ENCODE assay signal across 23 mouse cellular contexts in the genomic region with DNA sequence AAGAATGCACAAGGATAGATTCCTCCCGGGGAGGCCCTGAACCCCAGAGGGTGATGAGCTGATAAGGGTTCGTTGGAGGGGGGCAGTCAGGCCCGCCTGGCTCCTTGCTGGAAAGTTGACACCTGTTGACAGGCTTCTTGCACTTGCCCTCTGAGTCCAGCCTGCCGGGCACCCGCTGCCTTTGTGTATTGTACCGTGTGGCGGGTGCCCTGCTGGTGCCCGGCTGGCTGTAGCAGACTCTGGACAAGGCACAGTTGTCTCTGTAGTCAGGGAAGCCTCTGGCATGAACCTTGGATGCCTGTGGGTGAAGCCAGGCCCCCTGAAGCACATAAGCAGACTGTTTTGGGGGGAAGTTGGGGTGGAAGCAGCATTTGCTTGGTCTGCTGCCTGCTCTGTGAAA. TPM values are rescaled to one million over a fixed set of nuclear protein-coding genes. Genes with fewer than 3 reads are reported as not detected.
DNase-seq lines count a peak whose midpoint lies in the region; ATAC-seq and TF ChIP-seq lines count a peak whose summit lies in the region.
"Had no signal": no experiment of that assay in that cellular context is flagged by ENCODE, and none has a peak within 500 bp of the region (broad histone marks: within the 10 kb centered on the region; RNA-seq: fewer than 3 reads in every experiment).

No protein-coding gene starts in this region.

- TF ChIP-seq CTCF in lung, embryonic 14.5 days (IDR thresholded peaks at IDR 0.05; ENCODE audit: low read depth): no peak

- H3K4me1 ChIP-seq in lung, embryonic 14.5 days (ENCODE audit: insufficient read depth): 0 out of 2 replicates have a peak, but pooled peaks cover 5% of the 10 kb centered on the region
- H3K4me1 ChIP-seq in embryonic facial prominence, embryonic 13.5 days: peaks cover 93% of the 10 kb centered on the region

- DNase-seq in gastrocnemius, postnatal 10 days: peak; percentile 25
- DNase-seq in gastrocnemius, postnatal 4 days (ENCODE audit: low spot score in 2 of 2): no peak
- DNase-seq in lung, embryonic 14.5 days: no peak
- no peak for DNase-seq in lung, postnatal 10 days
- DNase-seq: adrenal gland, adult 2 months; cerebellum, adult 8-10 months; lung, postnatal 4 days; right cerebral cortex, postnatal 14 days; spleen, adult 18-20 months; thymus, postnatal 36 days had no signal

- H3K27ac ChIP-seq in lung, embryonic 14.5 days (ENCODE audit: low read depth): no peak overlapping the region
- 0 out of 2 replicates have a peak overlapping the region, but pooled peaks have one; percentile 28 for H3K27ac ChIP-seq in embryonic facial prominence, embryonic 13.5 days
- H3K27ac ChIP-seq: heart, embryonic 13.5 days; midbrain, embryonic 12.5 days had no signal

- H3K9me3 ChIP-seq in lung, embryonic 14.5 days (ENCODE audit: low read depth, low read length): no peaks in the 10 kb centered on the region
- H3K9me3 ChIP-seq in embryonic facial prominence, embryonic 13.5 days: no peaks in the 10 kb centered on the region
- H3K9me3 ChIP-seq: heart, embryonic 13.5 days; midbrain, embryonic 12.5 days had no signal

- H3K27me3 ChIP-seq in lung, embryonic 14.5 days (ENCODE audit: insufficient read depth, low read length): peaks cover 30% of the 10 kb centered on the region
- peaks cover 8% of the 10 kb centered on the region for H3K27me3 ChIP-seq in embryonic facial prominence, embryonic 13.5 days

- WGBS in lung, embryonic 14.5 days: 33% methylated on average over 8 of the region's 8 CpGs
- 57% methylated on average over 8 of the region's 8 CpGs for WGBS in embryonic facial prominence, embryonic 13.5 days

- H3K36me3 ChIP-seq in lung, embryonic 14.5 days (ENCODE audit: insufficient read depth): no peaks in the 10 kb centered on the region
- no peaks in the 10 kb centered on the region for H3K36me3 ChIP-seq in embryonic facial prominence, embryonic 13.5 days
- H3K36me3 ChIP-seq: heart, embryonic 13.5 days; midbrain, embryonic 12.5 days had no signal

- H3K4me3 ChIP-seq in lung, embryonic 14.5 days (ENCODE audit: low read depth, low read length): no peak overlapping the region
- no peak overlapping the region for H3K4me3 ChIP-seq in embryonic facial prominence, embryonic 13.5 days
- H3K4me3 ChIP-seq: heart, embryonic 13.5 days; midbrain, embryonic 12.5 days had no signal

- no peak overlapping the region for H3K4me2 ChIP-seq in lung, embryonic 14.5 days
- H3K4me2 ChIP-seq in embryonic facial prominence, embryonic 13.5 days: no peak overlapping the region
- H3K4me2 ChIP-seq: heart, embryonic 13.5 days; midbrain, embryonic 12.5 days had no signal

- no peak for ATAC-seq in lung, embryonic 14.5 days (ENCODE audit: insufficient read depth)
- no peak for ATAC-seq in embryonic facial prominence, embryonic 13.5 days (ENCODE audit: insufficient number of reproducible peaks, insufficient read depth, low FRiP score, low TSS enrichment, low read depth)
- no peak for ATAC-seq in megakaryocyte progenitor cell, adult 5-6 weeks (replicated peaks; ENCODE audit: poor library complexity)
- no peak for ATAC-seq in cerebellum, adult (ENCODE audit: insufficient number of reproducible peaks, low FRiP score, low TSS enrichment)
- ATAC-seq: hindbrain, embryonic 16.5 days; intestine, embryonic 16.5 days had no signal

- H3K9ac ChIP-seq in lung, embryonic 14.5 days: peak overlapping the region; percentile 18; the same call in 1 of the 2 replicates
- H3K9ac ChIP-seq in embryonic facial prominence, embryonic 13.5 days: peak overlapping the region; percentile 32; the same call in 1 of the 2 replicates
- H3K9ac ChIP-seq: heart, embryonic 13.5 days; midbrain, embryonic 12.5 days had no signal

RNA-seq across cellular contexts. Expression of a gene that starts 5.8 kb away (rescaled TPM):
- total RNA-seq in gastrocnemius, postnatal 10 days (2021): 10 to 100 TPM; 11.1 to 11.8 TPM
- 10 to 100 TPM; 12.8 to 15.4 TPM for total RNA-seq in gastrocnemius, postnatal 4 days (2021)
- polyA plus RNA-seq in lung, embryonic 14.5 days (2014; fragmentation: Nextera tagmentation; extraction: Ambion mirVana): 1.1 and 1.5 TPM in 2 replicates
- 6.9 and 7.3 TPM in 2 replicates for polyA plus RNA-seq in embryonic facial prominence, embryonic 13.5 days (2015; fragmentation: Nextera tagmentation; extraction: Ambion mirVana)
- total RNA-seq in megakaryocyte progenitor cell, adult 5-6 weeks (2015): not detected in 2 replicates
- total RNA-seq in megakaryocyte progenitor cell, adult 5-6 weeks (2017): not detected in 2 replicates

RNA-seq across cellular contexts. Expression of a gene that starts 21.9 kb away (rescaled TPM):
- total RNA-seq in gastrocnemius, postnatal 10 days (2021): not detected
- total RNA-seq in gastrocnemius, postnatal 4 days (2021): not detected
- polyA plus RNA-seq in lung, embryonic 14.5 days (2014; fragmentation: Nextera tagmentation; extraction: Ambion mirVana): not detected in 2 replicates
- 3.7 and 4.0 TPM in 2 replicates for polyA plus RNA-seq in embryonic facial prominence, embryonic 13.5 days (2015; fragmentation: Nextera tagmentation; extraction: Ambion mirVana)
- total RNA-seq in megakaryocyte progenitor cell, adult 5-6 weeks (2015): not detected in 2 replicates
- not detected in 2 replicates for total RNA-seq in megakaryocyte progenitor cell, adult 5-6 weeks (2017)
- total RNA-seq: adrenal gland, adult 2 months; heart, postnatal 25 days; layer of hippocampus, postnatal 14 days; left cerebral cortex, postnatal 10 days; liver, adult 2 months had no signal
- polyA plus RNA-seq: adrenal gland, adult 2 months; heart, embryonic 13.5 days; intestine, embryonic 16.5 days; kidney, embryonic 16.5 days; large intestine, adult 2 months; liver, adult 2 months had no signal

Comparison
In these comparisons a context has a peak if more than half of its experiments do, and no peak if none do; other contexts are left out.
1. RNA of a gene that starts 5.8 kb away (total RNA-seq): 12.8 to 15.4 TPM in gastrocnemius, postnatal 4 days and 11.1 to 11.8 TPM in gastrocnemius, postnatal 10 days; not detected in megakaryocyte progenitor cell, adult 5-6 weeks; every median in the first group is over 10 times any median in the second.